Mouse (Mus musculus) CH12.LX (cell line): ENCODE data around the gene Nkap.

Experiments
- KAT2A ChIP-seq: IDR thresholded peaks from 2 replicates; pipeline ENCODE4 v1.6.1; 2012; ENCODE audit warnings: low read length, improper control_type of control experiment, inconsistent platforms; ENCODE audit not compliant: insufficient replicate concordance
- ZNF384 ChIP-seq: IDR thresholded peaks from 2 replicates; pipeline ENCODE4 v1.6.1; 2012; ENCODE audit warnings: low read depth, low read length, improper control_type of control experiment, inconsistent platforms

- TF ChIP-seq ZNF384 (no peak), KAT2A (no peak)
Measured at GRCm38 (mm10) chrX:37161169-37161568, 34.6 kb downstream of the Nkap start.
